Mouse (Mus musculus) heart, postnatal 14 days (tissue): ENCODE data around the gene Plrg1. TPM values are rescaled to one million over a fixed set of nuclear protein-coding genes. Genes with fewer than 3 reads are reported as not detected.

ENCODE experiments used
- DNase-seq, 2 experiments: peaks; one replicate each; pipeline ENCODE4 v3.0.0; 2021 to 2022
- intact Hi-C: fragments of 180-260 bp; cut with DNase I; formaldehyde crosslinking; loops from one replicate; pipeline ENCODE4 v1.15.1; 2025
- total RNA-seq, 2 experiments: library from RNA; stranded (reverse); gene quantifications; 2 replicates each; pipeline ENCODE4 v1.2.3; 2021

Gene Plrg1
- total RNA-seq, 2 experiments from 2014 or later: 26.4 to 31.5 TPM

- intact Hi-C loops: loop anchor here (5.0 kb wide), 2 partner anchors 172 to 682 kb away; partner anchors contain the start of gene Rbm46
- no peak for DNase-seq
Observed at GRCm38 (mm10) chr3:83049680-83050079, 5.6 kb upstream of the Plrg1 start, which contains the start of gene Fgb. Gene Fgb, minus strand, starts transcription at chr3:83049863.

GRCm38 (mm10) chr3:83050661-83051060 lies 4.7 kb upstream of the Plrg1 start:
- DNase-seq: no peak
- intact Hi-C loops: loop anchor here (5.0 kb wide), 2 partner anchors 173 to 683 kb away; partner anchors contain the start of gene Rbm46

GRCm38 (mm10) chr3:83052102-83052501 lies 3.2 kb upstream of the Plrg1 start:
- intact Hi-C loops: loop anchor here (5.0 kb wide), 2 partner anchors 175 to 685 kb away; partner anchors contain the start of gene Rbm46
- no peak for DNase-seq

GRCm38 (mm10) chr3:83053126-83053525 lies 2.2 kb upstream of the Plrg1 start:
- no peak for DNase-seq
- intact Hi-C loops: loop anchor here (5.0 kb wide), 2 partner anchors 176 to 686 kb away; partner anchors contain the start of gene Rbm46

GRCm38 (mm10) chr3:83053758-83054157 lies 1.6 kb upstream of the Plrg1 start:
- intact Hi-C loops: loop anchor here (1.0 to 5.0 kb wide), 3 partner anchors 54 to 686 kb away; partner anchors contain the start of gene Rbm46
- DNase-seq: peak; percentile 10 to 41

- no peak for DNase-seq
- intact Hi-C loops: loop anchor here (1.0 to 5.0 kb wide), 3 partner anchors 55 to 687 kb away; partner anchors contain the start of gene Rbm46
Observed at GRCm38 (mm10) chr3:83054759-83055158, 563 bp upstream of the Plrg1 start.

- DNase-seq: no peak
- intact Hi-C loops: no loop called here
Observed at GRCm38 (mm10) chr3:83057046-83057445, 1.7 kb downstream of the Plrg1 start.

- intact Hi-C loops: no loop called here
- no peak for DNase-seq
Observed at GRCm38 (mm10) chr3:83067920-83068319, 12.6 kb downstream of the Plrg1 start.

- no peak for DNase-seq
- intact Hi-C loops: no loop called here
Observed at GRCm38 (mm10) chr3:83068869-83069268, 13.5 kb downstream of the Plrg1 start.

GRCm38 (mm10) chr3:83070231-83070630 lies 14.9 kb downstream of the Plrg1 start:
- DNase-seq: peak in 1 of 2 experiments; percentile 9
- intact Hi-C loops: no loop called here

GRCm38 (mm10) chr3:83076563-83076962 lies 21.2 kb downstream of the Plrg1 start:
- intact Hi-C loops: no loop called here
- peak; percentile 55 to 59 for DNase-seq

- DNase-seq: peak; percentile 33 to 65
- intact Hi-C loops: no loop called here
Observed at GRCm38 (mm10) chr3:83080567-83081055, 25.3 kb downstream of the Plrg1 start.

- intact Hi-C loops: no loop called here
- DNase-seq: no peak
Observed at GRCm38 (mm10) chr3:83097586-83097985, 42.3 kb downstream of the Plrg1 start.

GRCm38 (mm10) chr3:83098546-83099034 lies 43.3 kb downstream of the Plrg1 start:
- DNase-seq: no peak
- intact Hi-C loops: no loop called here

GRCm38 (mm10) chr3:83099139-83099538 lies 43.8 kb downstream of the Plrg1 start:
- DNase-seq: no peak
- intact Hi-C loops: no loop called here

- no peak for DNase-seq
- intact Hi-C loops: no loop called here
Observed at GRCm38 (mm10) chr3:83099651-83100050, 44.3 kb downstream of the Plrg1 start.

- intact Hi-C loops: no loop called here
- DNase-seq: no peak
Observed at GRCm38 (mm10) chr3:83102286-83102685, 47.0 kb downstream of the Plrg1 start.

GRCm38 (mm10) chr3:83110163-83110562 lies 54.8 kb downstream of the Plrg1 start:
- peak in 1 of 2 experiments; percentile 27 for DNase-seq
- intact Hi-C loops: loop anchor here (1.0 kb wide), 1 partner anchor 112 kb away; no protein-coding TSS in a partner anchor

- intact Hi-C loops: loop anchor here (1.0 kb wide), 1 partner anchor 162 kb away; no protein-coding TSS in a partner anchor
- no peak for DNase-seq
Observed at GRCm38 (mm10) chr3:83111485-83112261, 56.4 kb downstream of the Plrg1 start.

GRCm38 (mm10) chr3:83112869-83113268 lies 57.5 kb downstream of the Plrg1 start:
- intact Hi-C loops: no loop called here
- DNase-seq: no peak

- intact Hi-C loops: no loop called here
- no peak for DNase-seq
Observed at GRCm38 (mm10) chr3:83114946-83115345, 59.6 kb downstream of the Plrg1 start.
